Mouse (Mus musculus) cerebellum, adult 9-11 months (tissue): ENCODE data around the gene Adra2a.

Source experiments
- DNase-seq: peaks from one replicate; pipeline ENCODE4 v3.0.0; 2022

Adra2a gene

DNA sequence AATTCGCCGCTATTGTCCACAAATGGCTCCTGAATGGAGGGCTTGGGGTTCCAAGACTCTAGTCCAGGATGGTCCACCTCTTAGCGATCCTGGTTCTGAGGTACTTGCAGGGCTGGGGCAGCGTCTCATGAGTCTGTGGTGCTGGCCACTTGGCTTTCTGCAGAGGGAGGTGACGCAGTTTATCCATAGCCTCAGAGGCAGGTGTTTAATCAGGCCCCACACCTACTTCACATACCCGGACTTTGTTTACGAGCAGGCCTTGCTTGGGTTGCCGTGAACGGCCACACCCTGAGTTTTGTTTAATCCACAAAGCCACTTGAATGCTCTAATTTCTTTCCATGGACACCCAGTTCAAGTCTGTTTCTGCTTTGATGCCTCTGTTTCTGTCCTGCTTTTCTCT lies 37.4 kb downstream of the Adra2a start:
- DNase-seq: no peak

GRCm38 (mm10) chr19:54081716-54082165 lies 37.8 kb downstream of the Adra2a start:
- no peak for DNase-seq

- DNase-seq: no peak
Measured at GRCm38 (mm10) chr19:54087319-54087718, 43.4 kb downstream of the Adra2a start.

DNA sequence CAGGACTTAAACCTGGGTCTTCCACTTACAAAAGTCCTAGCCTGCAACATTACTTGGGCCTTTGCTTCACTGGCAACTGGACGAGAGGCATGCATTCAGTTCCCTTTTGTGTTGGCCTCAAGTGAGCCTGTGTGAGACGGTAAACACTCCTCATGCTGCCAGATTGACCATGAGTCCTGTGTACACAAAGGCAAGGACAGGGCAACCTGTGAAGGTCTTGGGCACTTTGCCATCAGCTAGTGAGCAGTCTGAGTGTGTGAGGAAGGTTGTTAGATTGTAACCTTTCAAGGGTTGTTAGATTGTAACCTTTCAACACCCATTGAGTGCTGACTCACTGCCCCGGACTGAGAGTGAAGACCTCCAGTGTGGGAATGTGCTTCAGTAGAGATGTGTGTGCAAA lies 49.6 kb downstream of the Adra2a start:
- DNase-seq: no peak

DNA sequence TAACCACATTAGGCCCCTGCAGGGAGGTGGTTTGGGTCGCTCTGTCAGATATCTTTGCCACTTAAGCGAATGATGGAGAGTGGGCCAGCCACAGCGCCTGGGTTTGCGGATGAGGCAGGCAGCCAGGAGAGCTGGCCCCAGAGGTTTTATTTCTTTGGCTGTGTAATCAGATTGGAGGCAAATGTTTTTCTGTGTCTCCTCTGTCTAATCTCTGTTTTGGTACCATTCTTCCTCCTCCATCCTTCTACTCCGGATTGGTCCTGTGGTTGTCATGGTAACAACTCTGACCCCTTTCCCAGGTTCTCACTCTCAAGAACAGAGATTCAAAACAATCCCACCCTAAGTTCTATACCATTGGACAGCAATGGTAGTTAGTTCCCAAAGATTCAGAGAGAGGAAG lies 51.8 kb downstream of the Adra2a start:
- no peak for DNase-seq

DNA sequence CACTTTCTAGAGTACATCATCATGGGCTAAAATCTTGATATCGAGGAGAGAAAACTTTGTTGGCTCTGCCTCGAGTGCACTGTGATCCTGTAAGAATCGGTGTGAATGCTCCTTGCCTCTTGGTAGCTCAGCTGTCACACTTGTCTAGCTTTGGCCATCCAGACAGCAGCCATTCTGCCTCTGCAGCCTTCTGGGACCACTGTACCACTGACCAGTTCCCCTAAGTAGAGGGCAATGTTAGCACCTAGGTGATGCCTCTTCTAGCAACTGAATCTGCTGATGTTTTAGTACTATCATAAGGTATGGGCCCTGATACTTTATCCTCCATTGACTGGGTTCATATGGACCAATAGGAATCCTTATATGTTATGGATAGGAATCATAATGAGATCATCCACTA lies 54.4 kb downstream of the Adra2a start:
- DNase-seq: no peak
